Mouse (Mus musculus): Measurements from ENCODE around the gene Ltbp3.
"Not testable (repeated sequence)": the region's sequence is repeated elsewhere in the genome, so short reads cannot be mapped to it uniquely, and the experiment has no call there.

The Ltbp3 gene

GRCm38 (mm10) chr19:5791329-5791728 is 50.6 kb downstream of the Ltbp3 start:
- DNase-seq (ENCODE audit: low spot score in 2 of 2), result no peak

- DNase-seq (ENCODE audit: low spot score in 2 of 2), result peak in 1 of 2 experiments; percentile 38
Measured at GRCm38 (mm10) chr19:5793116-5793515, 52.4 kb downstream of the Ltbp3 start.

GRCm38 (mm10) chr19:5793917-5794770 is 53.4 kb downstream of the Ltbp3 start:
- DNase-seq (ENCODE audit: low spot score in 2 of 2), result not testable (repeated sequence)

- DNase-seq (ENCODE audit: low spot score in 2 of 2), result no peak
Measured at GRCm38 (mm10) chr19:5794771-5795576, 54.3 kb downstream of the Ltbp3 start.

- DNase-seq (ENCODE audit: low spot score in 2 of 2), result no peak
Measured at GRCm38 (mm10) chr19:5795668-5796572, 55.2 kb downstream of the Ltbp3 start.

GRCm38 (mm10) chr19:5796573-5797111 is 55.9 kb downstream of the Ltbp3 start:
- DNase-seq (ENCODE audit: low spot score in 2 of 2), result no peak

- no peak for DNase-seq (ENCODE audit: low spot score in 2 of 2)
Measured at GRCm38 (mm10) chr19:5797381-5798111, 56.8 kb downstream of the Ltbp3 start.

GRCm38 (mm10) chr19:5798700-5799479 is 58.2 kb downstream of the Ltbp3 start:
- no peak for DNase-seq (ENCODE audit: low spot score in 2 of 2)

GRCm38 (mm10) chr19:5799566-5800349 is 59.1 kb downstream of the Ltbp3 start:
- no peak for DNase-seq (ENCODE audit: low spot score in 2 of 2)

- no peak for DNase-seq (ENCODE audit: low spot score in 2 of 2)
Measured at GRCm38 (mm10) chr19:5800350-5800631, 59.6 kb downstream of the Ltbp3 start.

GRCm38 (mm10) chr19:5800632-5801431 is 60.1 kb downstream of the Ltbp3 start:
- DNase-seq (ENCODE audit: low spot score in 2 of 2), result no peak

- DNase-seq (ENCODE audit: low spot score in 2 of 2), result no peak
Measured at GRCm38 (mm10) chr19:5801432-5801964, 60.8 kb downstream of the Ltbp3 start.

- peak; percentile 94 to 95 for DNase-seq (ENCODE audit: low spot score in 2 of 2)
Measured at GRCm38 (mm10) chr19:5802011-5802786, 61.5 kb downstream of the Ltbp3 start.

GRCm38 (mm10) chr19:5802787-5803040 is 62.0 kb downstream of the Ltbp3 start:
- no peak for DNase-seq (ENCODE audit: low spot score in 2 of 2)

GRCm38 (mm10) chr19:5803041-5803880 is 62.6 kb downstream of the Ltbp3 start:
- DNase-seq (ENCODE audit: low spot score in 2 of 2), result peak; percentile 98 to 99

GRCm38 (mm10) chr19:5803881-5804279 is 63.2 kb downstream of the Ltbp3 start:
- no peak for DNase-seq (ENCODE audit: low spot score in 2 of 2)
